Mouse (Mus musculus) hindbrain, embryonic 15.5 days (tissue): ENCODE data around the gene Bicra. TPM values are rescaled to one million over a fixed set of nuclear protein-coding genes. Genes with fewer than 3 reads are reported as not detected.

Experiments
- ATAC-seq: fragments of 200-750 bp; cut with Nextera tagmentation; 2 replicates; pipeline ENCODE4 v1.8.0; 2017; ENCODE audit warnings: low read depth, moderate number of reproducible peaks, moderate TSS enrichment; ENCODE audit not compliant: low FRiP score
- H3K27ac ChIP-seq: fragments of 300-500 bp; sonication (generic); replicated peaks from 2 replicates; pipeline ENCODE4 v1.5.1; 2015; ENCODE audit warnings: mild to moderate bottlenecking, inconsistent platforms
- H3K27me3 ChIP-seq: fragments of 300-500 bp; sonication (generic); 2 replicates; pipeline ENCODE4 v1.6.1; 2015; ENCODE audit warnings: control low read depth, inconsistent platforms
- H3K36me3 ChIP-seq: fragments of 300-500 bp; sonication (generic); 2 replicates; pipeline ENCODE4 v1.6.1; 2015; ENCODE audit warnings: control low read depth, inconsistent platforms
- H3K4me1 ChIP-seq: fragments of 300-500 bp; sonication (generic); replicated peaks from 2 replicates; pipeline ENCODE4 v1.6.1; 2015; ENCODE audit warnings: control low read depth, inconsistent platforms
- H3K4me2 ChIP-seq: fragments of 300-500 bp; sonication (generic); 2 replicates; pipeline ENCODE4 v1.6.1; 2015; ENCODE audit warnings: moderate library complexity, mild to moderate bottlenecking, inconsistent platforms
- H3K4me3 ChIP-seq: fragments of 300-500 bp; sonication (generic); 2 replicates; pipeline ENCODE4 v1.5.1; 2015; ENCODE audit warnings: mild to moderate bottlenecking, inconsistent platforms
- H3K9ac ChIP-seq: fragments of 300-500 bp; sonication (generic); 2 replicates; pipeline ENCODE4 v1.6.1; 2015; ENCODE audit warnings: inconsistent platforms
- H3K9me3 ChIP-seq: fragments of 300-500 bp; sonication (generic); 2 replicates; pipeline ENCODE4 v1.6.1; 2016; ENCODE audit warnings: control low read depth, inconsistent platforms
- WGBS: fragments of 180-500 bp; shearing (Covaris S2); methylation state at CpG from one replicate; pipeline ENCODE4 v1.1.7; 2015; 5-methylcytosine and 5-hydroxymethylcytosine counted together
- polyA plus RNA-seq: library from polyadenylated mRNA; unstranded; fragments of >200 nt; fragmentation: Nextera tagmentation; extraction: Ambion mirVana; gene quantifications from 2 replicates; pipeline ENCODE4 v1.2.1, GENCODE M21; 2015

Bicra gene
- polyA plus RNA-seq, 1 experiment from 2014 or later = 8.7 TPM

- Histone ChIP-seq H3K4me2 (peak overlapping the region; percentile 83), H3K9ac (peak overlapping the region; percentile 98), H3K4me3 (peak overlapping the region; percentile 84), H3K36me3 (no peaks in the 10 kb centered on the region), H3K4me1 (peaks cover 60% of the 10 kb centered on the region), H3K9me3 (no peaks in the 10 kb centered on the region), H3K27me3 (no peaks in the 10 kb centered on the region), H3K27ac (peak overlapping the region; percentile 99)
- peak; percentile 7; the same call in 1 of the 2 replicates for ATAC-seq
- 1% methylated on average over 7 of the region's 7 CpGs for WGBS
Measured at GRCm38 (mm10) chr7:16046101-16046480, 1.6 kb downstream of the Bicra start.

- H3K4me2 ChIP-seq = peak overlapping the region; percentile 83
- H3K27me3 ChIP-seq = no peaks in the 10 kb centered on the region
- H3K9me3 ChIP-seq = no peaks in the 10 kb centered on the region
- H3K4me1 ChIP-seq = peaks cover 60% of the 10 kb centered on the region
- peak overlapping the region; percentile 99 for H3K27ac ChIP-seq
- no peaks in the 10 kb centered on the region for H3K36me3 ChIP-seq
- WGBS = 68% methylated on average over 2 of the region's 2 CpGs
- peak overlapping the region; percentile 84 for H3K4me3 ChIP-seq
- no peak for ATAC-seq
- peak overlapping the region; percentile 98; the same call in 1 of the 2 replicates for H3K9ac ChIP-seq
Measured at GRCm38 (mm10) chr7:16045538-16045937, 2.2 kb downstream of the Bicra start.

- Histone ChIP-seq H3K27me3 (no peaks in the 10 kb centered on the region), H3K36me3 (no peaks in the 10 kb centered on the region), H3K4me3 (no peak overlapping the region), H3K4me2 (peak overlapping the region; percentile 13), H3K27ac (no peak overlapping the region), H3K4me1 (peaks cover 50% of the 10 kb centered on the region), H3K9ac (peak overlapping the region; percentile 18; the same call in 1 of the 2 replicates), H3K9me3 (no peaks in the 10 kb centered on the region)
- no peak for ATAC-seq
- 30% methylated on average over 5 of the region's 5 CpGs for WGBS
Measured at GRCm38 (mm10) chr7:16044531-16044930, 3.2 kb downstream of the Bicra start.

- WGBS = 0% methylated on average over 3 of the region's 3 CpGs
- Histone ChIP-seq H3K9me3 (no peaks in the 10 kb centered on the region), H3K9ac (peak overlapping the region; percentile 18; the same call in 1 of the 2 replicates), H3K4me1 (peaks cover 44% of the 10 kb centered on the region), H3K4me2 (peak overlapping the region; percentile 13; the same call in 1 of the 2 replicates), H3K4me3 (no peak overlapping the region), H3K36me3 (no peaks in the 10 kb centered on the region), H3K27ac (peak overlapping the region; percentile 42), H3K27me3 (no peaks in the 10 kb centered on the region)
- ATAC-seq = no peak
Measured at GRCm38 (mm10) chr7:16043861-16044435, 3.8 kb downstream of the Bicra start.

- Histone ChIP-seq H3K36me3 (no peaks in the 10 kb centered on the region), H3K9me3 (no peaks in the 10 kb centered on the region), H3K4me1 (peaks cover 43% of the 10 kb centered on the region), H3K4me3 (no peak overlapping the region), H3K9ac (no peak overlapping the region), H3K27me3 (no peaks in the 10 kb centered on the region), H3K27ac (no peak overlapping the region), H3K4me2 (no peak overlapping the region)
- ATAC-seq = no peak
- WGBS = 73% methylated on average over 10 of the region's 10 CpGs
Measured at GRCm38 (mm10) chr7:16042850-16043775, 4.6 kb downstream of the Bicra start.

- no peak overlapping the region for H3K4me2 ChIP-seq
- H3K4me3 ChIP-seq = no peak overlapping the region
- H3K4me1 ChIP-seq = peaks cover 41% of the 10 kb centered on the region
- no peak overlapping the region for H3K9ac ChIP-seq
- no peaks in the 10 kb centered on the region for H3K27me3 ChIP-seq
- no peaks in the 10 kb centered on the region for H3K36me3 ChIP-seq
- 92% methylated on average over 2 of the region's 2 CpGs for WGBS
- ATAC-seq = no peak
- no peak overlapping the region for H3K27ac ChIP-seq
- H3K9me3 ChIP-seq = no peaks in the 10 kb centered on the region
Measured at GRCm38 (mm10) chr7:16041208-16041607, 6.5 kb downstream of the Bicra start.

- Histone ChIP-seq H3K4me2 (no peak overlapping the region), H3K4me3 (no peak overlapping the region), H3K9me3 (no peaks in the 10 kb centered on the region), H3K27me3 (no peaks in the 10 kb centered on the region), H3K27ac (no peak overlapping the region), H3K36me3 (no peaks in the 10 kb centered on the region), H3K9ac (no peak overlapping the region), H3K4me1 (peaks cover 22% of the 10 kb centered on the region)
- no peak for ATAC-seq
- 92% methylated on average over 5 of the region's 5 CpGs for WGBS
Measured at GRCm38 (mm10) chr7:16039363-16039762, 8.4 kb downstream of the Bicra start.

- Histone ChIP-seq H3K9me3 (no peaks in the 10 kb centered on the region), H3K4me3 (no peak overlapping the region), H3K9ac (no peak overlapping the region), H3K27ac (no peak overlapping the region), H3K27me3 (no peaks in the 10 kb centered on the region), H3K4me1 (no peaks in the 10 kb centered on the region), H3K4me2 (no peak overlapping the region), H3K36me3 (no peaks in the 10 kb centered on the region)
- WGBS = 96% methylated on average over 6 of the region's 6 CpGs
- ATAC-seq = no peak
Measured at GRCm38 (mm10) chr7:16036972-16037371, 10.7 kb downstream of the Bicra start.

GRCm38 (mm10) chr7:16033580-16034461 lies 13.9 kb downstream of the Bicra start:
- Histone ChIP-seq H3K36me3 (no peaks in the 10 kb centered on the region), H3K4me2 (no peak overlapping the region), H3K9me3 (no peaks in the 10 kb centered on the region), H3K27me3 (no peaks in the 10 kb centered on the region), H3K9ac (no peak overlapping the region), H3K4me3 (no peak overlapping the region), H3K4me1 (peaks cover 5% of the 10 kb centered on the region; the same call in 1 of the 2 replicates), H3K27ac (no peak overlapping the region)
- ATAC-seq = no peak
- 95% methylated on average over 8 of the region's 8 CpGs for WGBS

GRCm38 (mm10) chr7:16033059-16033458 lies 14.7 kb downstream of the Bicra start:
- Histone ChIP-seq H3K36me3 (no peaks in the 10 kb centered on the region), H3K27me3 (no peaks in the 10 kb centered on the region), H3K9me3 (no peaks in the 10 kb centered on the region), H3K27ac (no peak overlapping the region), H3K4me3 (no peak overlapping the region), H3K4me2 (no peak overlapping the region), H3K4me1 (peaks cover 6% of the 10 kb centered on the region; the same call in 1 of the 2 replicates), H3K9ac (no peak overlapping the region)
- no peak for ATAC-seq
- WGBS = 97% methylated on average over 1 of the region's 1 CpGs

- Histone ChIP-seq H3K9ac (no peak overlapping the region), H3K4me1 (peaks cover 6% of the 10 kb centered on the region; the same call in 1 of the 2 replicates), H3K4me2 (no peak overlapping the region), H3K27ac (no peak overlapping the region), H3K4me3 (no peak overlapping the region), H3K27me3 (no peaks in the 10 kb centered on the region), H3K36me3 (no peaks in the 10 kb centered on the region), H3K9me3 (no peaks in the 10 kb centered on the region)
- WGBS = 95% methylated on average over 4 of the region's 4 CpGs
- ATAC-seq = no peak
Measured at GRCm38 (mm10) chr7:16031072-16031471, 16.6 kb downstream of the Bicra start.
